Mouse (Mus musculus): Measurements from ENCODE around the gene R3hcc1l.
A peak's percentile ranks its signal among the peaks of the same experiment; 100 is the strongest.

The R3hcc1l gene

GRCm38 (mm10) chr19:42518620-42519310 is at the start of gene R3hcc1l:
R3hcc1l (plus strand) TSS chr19:42518759.
- peak; percentile 98 for DNase-seq

GRCm38 (mm10) chr19:42471571-42471970 is 47.0 kb upstream of the R3hcc1l start:
- DNase-seq = no peak

- DNase-seq = no peak
Observed at GRCm38 (mm10) chr19:42472831-42473230, 45.7 kb upstream of the R3hcc1l start.

- peak; percentile 53 for DNase-seq
Observed at GRCm38 (mm10) chr19:42477769-42478168, 40.8 kb upstream of the R3hcc1l start.

- DNase-seq = no peak
Observed at GRCm38 (mm10) chr19:42478303-42478702, 40.3 kb upstream of the R3hcc1l start.

- no peak for DNase-seq
Observed at GRCm38 (mm10) chr19:42485443-42485842, 33.1 kb upstream of the R3hcc1l start.

- DNase-seq = no peak
Observed at GRCm38 (mm10) chr19:42487261-42487660, 31.3 kb upstream of the R3hcc1l start.

GRCm38 (mm10) chr19:42493257-42493917 is 25.2 kb upstream of the R3hcc1l start:
- DNase-seq = peak; percentile 28

- DNase-seq = no peak
Observed at GRCm38 (mm10) chr19:42504156-42504555, 14.4 kb upstream of the R3hcc1l start.

GRCm38 (mm10) chr19:42509625-42510024 is 8.9 kb upstream of the R3hcc1l start:
- DNase-seq = no peak

- no peak for DNase-seq
Observed at GRCm38 (mm10) chr19:42510276-42511171, 8.0 kb upstream of the R3hcc1l start.

- no peak for DNase-seq
Observed at GRCm38 (mm10) chr19:42515656-42516055, 2.9 kb upstream of the R3hcc1l start.

- no peak for DNase-seq
Observed at GRCm38 (mm10) chr19:42516121-42516520, 2.4 kb upstream of the R3hcc1l start.

GRCm38 (mm10) chr19:42517957-42518619 is 471 bp upstream of the R3hcc1l start:
- DNase-seq = no peak

- no peak for DNase-seq
Observed at GRCm38 (mm10) chr19:42519760-42520159, 1.2 kb downstream of the R3hcc1l start.

- DNase-seq = no peak
Observed at GRCm38 (mm10) chr19:42524703-42525102, 6.1 kb downstream of the R3hcc1l start.

GRCm38 (mm10) chr19:42529992-42530437 is 11.5 kb downstream of the R3hcc1l start:
- DNase-seq = no peak

- no peak for DNase-seq
Observed at GRCm38 (mm10) chr19:42534427-42534826, 15.9 kb downstream of the R3hcc1l start.

- DNase-seq = no peak
Observed at GRCm38 (mm10) chr19:42537600-42537999, 19.0 kb downstream of the R3hcc1l start.

GRCm38 (mm10) chr19:42538911-42539310 is 20.4 kb downstream of the R3hcc1l start:
- DNase-seq = no peak

GRCm38 (mm10) chr19:42539414-42540189 is 21.0 kb downstream of the R3hcc1l start:
- DNase-seq = no peak

GRCm38 (mm10) chr19:42540649-42541048 is 22.1 kb downstream of the R3hcc1l start:
- no peak for DNase-seq
